Mouse (Mus musculus) liver, adult 2 months (tissue): Measurements from ENCODE around the gene Grip2.

Source experiments
- CTCF ChIP-seq: fragments of 200-500 bp; IDR thresholded peaks from 2 replicates; pipeline ENCODE4 v1.5.1; 2011; ENCODE audit warnings: low read depth, low read length, control low read depth
- POLR2A ChIP-seq: fragments of 200-500 bp; IDR thresholded peaks from 2 replicates; pipeline ENCODE4 v1.6.1; 2011; ENCODE audit warnings: low read length, control low read depth; ENCODE audit not compliant: insufficient read depth; ENCODE audit errors: extremely low read depth

DNA sequence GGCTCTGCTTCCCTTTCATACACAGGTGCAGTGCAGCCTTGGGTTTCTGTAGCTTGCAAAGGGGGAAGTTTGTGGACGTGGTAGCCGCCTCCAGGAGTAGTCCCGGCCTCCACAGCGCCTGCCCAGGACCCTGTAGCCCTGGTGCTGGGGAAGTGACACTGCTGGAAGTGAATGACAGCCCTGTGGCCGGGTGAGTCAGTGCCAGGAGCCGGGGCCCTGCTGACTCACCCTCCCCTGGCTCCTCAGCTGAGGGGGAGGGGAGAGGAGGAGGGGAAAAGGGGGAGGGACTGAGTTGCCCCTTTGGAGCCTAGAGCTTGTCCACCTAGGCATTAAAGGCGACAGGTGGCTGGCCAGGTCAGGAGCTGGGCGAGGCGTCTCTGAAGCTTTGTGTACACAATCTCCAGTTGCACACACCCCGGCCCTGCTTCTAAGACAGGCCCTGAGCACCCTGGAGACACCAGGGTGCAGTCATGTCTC lies 114.2 kb downstream of the Grip2 start:
- no peak for TF ChIP-seq CTCF
- TF ChIP-seq POLR2A, result no peak
